Mouse (Mus musculus) lung, adult 18-20 months (tissue): ENCODE results near the gene Kif3a.

Experiments used
- DNase-seq, 2 experiments: peaks; one replicate each; pipeline ENCODE4 v3.0.0; 2022; ENCODE audit warnings: mixed read lengths in 2 of 2

The Kif3a gene

DNA sequence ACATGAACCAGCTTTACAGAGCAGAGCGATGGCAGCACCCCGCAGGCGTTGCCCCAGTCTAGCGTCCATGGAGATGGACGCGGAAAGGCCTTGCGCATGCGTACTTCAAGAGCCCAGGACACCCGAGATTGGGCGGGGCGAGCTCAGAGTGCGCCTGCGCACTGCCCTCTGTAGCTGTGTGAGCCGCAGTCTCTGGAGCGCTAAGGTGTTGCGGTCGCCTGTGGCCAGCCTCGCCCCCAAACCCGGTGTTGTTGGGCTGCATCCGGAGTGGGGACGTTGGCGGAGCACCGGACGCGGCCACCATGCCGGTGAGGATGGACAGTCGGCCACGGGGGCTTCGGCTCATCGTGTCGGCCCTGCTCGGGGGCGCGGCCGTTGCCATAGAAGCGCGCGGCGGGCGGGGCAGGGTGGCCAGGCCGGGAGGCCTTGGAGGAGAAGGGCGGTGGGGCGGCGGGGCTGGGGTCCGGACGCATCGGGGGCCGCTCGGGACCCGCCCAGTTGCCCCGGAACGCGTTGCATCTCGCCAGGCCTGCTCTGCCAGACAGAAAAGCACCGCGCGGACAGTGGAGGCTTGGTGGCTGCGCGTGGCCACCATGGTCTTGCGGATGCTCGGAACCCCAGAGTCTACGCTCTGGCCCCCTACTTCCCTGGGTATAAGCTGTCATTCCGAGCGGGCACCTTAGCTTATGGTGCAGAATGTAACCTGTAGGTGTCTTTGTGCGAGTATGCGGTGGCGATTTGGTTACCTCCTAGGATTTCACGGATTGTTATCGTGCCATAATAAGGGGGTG, at the start of gene Kif3a:
Kif3a (plus strand) TSS at position 156 of the 791 bp plus-strand sequence.
- peak; percentile 94 to 97 for DNase-seq

- DNase-seq = no peak
These were observed 48.4 kb upstream of the Kif3a start for GRCm38 (mm10) chr11:53518759-53519158.

- DNase-seq = peak; percentile 59 to 63
These were observed 47.7 kb upstream of the Kif3a start, which contains the start of gene Sept8 for GRCm38 (mm10) chr11:53519207-53520121. Sept8 (plus strand) TSS chr11:53519257.

DNA sequence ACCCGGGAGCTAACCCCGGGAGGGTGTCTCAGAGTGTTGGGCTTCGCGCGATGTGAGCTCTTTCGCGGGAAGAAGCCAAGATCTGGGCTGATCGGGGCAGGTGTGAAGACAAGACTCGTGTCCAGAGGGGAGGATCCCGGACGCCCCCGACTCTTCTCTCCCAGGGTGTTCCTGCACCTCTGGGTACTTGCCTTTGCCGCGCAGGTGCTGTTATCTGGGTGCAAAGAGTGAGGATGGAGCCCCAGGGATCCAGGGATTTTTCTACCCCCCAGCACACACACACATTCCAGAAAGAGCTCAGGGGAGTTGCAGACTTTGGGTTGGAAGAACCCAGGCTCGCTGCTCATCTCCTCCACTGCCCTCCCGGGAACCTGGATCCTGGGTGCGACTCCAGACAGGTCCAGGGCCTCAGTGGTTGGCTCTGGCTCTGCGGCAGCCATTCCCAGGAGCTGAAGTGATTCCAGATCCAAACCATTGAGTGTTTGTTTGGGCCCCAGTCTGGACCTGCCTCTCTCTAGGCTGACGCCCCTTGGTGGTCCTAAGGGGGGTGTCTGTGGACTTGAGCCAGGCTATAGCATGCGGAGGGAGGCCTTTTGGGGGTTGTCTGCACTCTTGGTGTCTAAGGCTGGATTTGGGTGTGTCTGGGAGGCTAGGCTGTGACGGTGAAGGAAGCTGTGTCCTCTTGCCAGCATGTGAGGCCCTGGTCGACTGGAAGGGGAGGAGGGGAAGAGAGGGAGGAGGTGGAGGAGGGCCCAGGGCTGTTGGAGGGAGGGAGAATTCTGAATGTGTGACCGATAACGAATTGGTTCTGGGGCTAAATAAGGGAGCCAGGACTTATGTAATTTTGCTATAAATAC, 46.8 kb upstream of the Kif3a start:
- peak; percentile 71 to 76 for DNase-seq

GRCm38 (mm10) chr11:53521120-53521820, 45.9 kb upstream of the Kif3a start:
- no peak for DNase-seq

DNA sequence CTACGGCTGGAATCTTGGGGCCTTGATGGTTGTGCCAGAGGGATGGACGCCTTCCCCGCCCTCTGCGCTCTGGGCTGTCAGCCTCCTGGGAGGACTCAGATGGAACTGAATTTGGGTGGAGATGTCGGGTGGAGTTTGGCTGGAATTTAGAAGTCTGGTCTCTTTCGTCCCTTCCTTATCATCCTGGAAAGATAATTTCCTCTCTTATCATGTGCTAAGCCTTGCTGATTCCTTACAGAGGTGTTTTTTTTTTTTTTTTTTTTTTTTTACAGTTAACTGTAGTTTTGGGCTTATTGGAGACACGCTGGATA, 45.4 kb upstream of the Kif3a start:
- DNase-seq = peak; percentile 28 to 34

- DNase-seq = no peak
These were observed 44.8 kb upstream of the Kif3a start for GRCm38 (mm10) chr11:53522362-53522761.

GRCm38 (mm10) chr11:53522930-53523329, 44.2 kb upstream of the Kif3a start:
- DNase-seq = no peak

DNA sequence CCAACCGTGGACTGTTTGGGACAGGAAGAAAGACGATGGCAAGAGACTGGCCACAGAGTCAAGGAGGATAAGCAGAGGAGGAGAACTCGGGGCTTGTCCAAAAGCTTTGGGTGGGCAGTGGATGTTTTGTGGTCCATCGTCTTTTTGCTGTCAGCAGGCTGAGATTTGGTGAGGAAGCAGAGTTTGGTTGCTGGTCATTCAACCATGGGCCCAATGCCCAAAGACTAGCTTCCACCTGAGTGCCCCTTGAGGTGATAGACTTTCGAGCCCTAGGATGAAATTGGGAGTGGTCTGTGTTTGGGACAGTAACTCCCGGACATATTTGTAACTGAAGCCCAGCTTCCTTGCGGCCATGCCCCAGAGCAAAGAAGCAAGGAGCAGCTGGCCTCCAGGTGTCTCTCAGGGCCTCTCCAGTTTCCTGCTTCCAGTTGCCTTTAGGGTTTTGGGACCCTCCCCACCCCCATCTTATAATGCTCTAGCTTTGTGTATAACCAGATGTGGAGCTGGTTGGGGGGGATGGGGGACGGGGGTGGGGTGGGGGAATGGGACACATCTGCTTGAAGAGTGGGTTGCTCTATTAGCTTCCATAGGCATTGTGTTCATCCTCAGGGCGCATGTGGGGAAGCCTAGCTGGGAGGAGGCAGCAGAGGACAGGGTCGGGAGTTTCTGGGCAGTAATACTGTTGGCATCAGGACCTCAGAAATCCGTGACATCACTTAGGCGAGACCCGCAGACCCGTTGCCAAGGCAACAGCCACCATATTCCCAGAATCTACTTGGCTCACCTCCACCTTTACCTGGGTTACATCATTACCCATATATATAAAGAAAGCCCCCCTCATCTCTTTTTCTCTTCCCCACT, 43.4 kb upstream of the Kif3a start:
- no peak for DNase-seq

GRCm38 (mm10) chr11:53524905-53525304, 42.3 kb upstream of the Kif3a start:
- peak in 1 of 2 experiments; percentile 50 for DNase-seq

DNA sequence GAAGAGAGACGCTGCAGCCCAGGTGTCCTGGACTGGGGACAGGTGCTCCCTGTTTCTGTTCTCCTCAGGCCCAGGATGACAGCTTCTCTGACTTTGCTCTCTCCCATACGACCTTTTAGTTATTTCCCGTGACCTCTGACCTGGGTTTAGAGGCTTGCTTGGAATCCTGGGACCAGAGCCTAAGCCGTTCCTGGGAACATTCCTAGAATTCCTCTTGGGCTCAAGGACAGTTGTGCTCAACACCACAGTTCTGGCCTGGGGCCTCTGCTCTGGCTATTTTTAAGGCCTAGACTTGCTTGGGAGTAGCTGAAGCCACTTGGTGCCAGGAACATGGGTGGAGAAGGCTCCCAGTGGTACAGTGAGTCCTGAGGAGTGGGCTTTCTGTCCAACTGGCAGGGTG, 41.7 kb upstream of the Kif3a start:
- peak; percentile 51 to 65 for DNase-seq

- DNase-seq = no peak
These were observed 38.6 kb upstream of the Kif3a start for GRCm38 (mm10) chr11:53528397-53529252.

GRCm38 (mm10) chr11:53529253-53529557, 38.0 kb upstream of the Kif3a start:
- peak; percentile 54 to 61 for DNase-seq

- DNase-seq = no peak
These were observed 37.2 kb upstream of the Kif3a start for GRCm38 (mm10) chr11:53530001-53530400.

DNA sequence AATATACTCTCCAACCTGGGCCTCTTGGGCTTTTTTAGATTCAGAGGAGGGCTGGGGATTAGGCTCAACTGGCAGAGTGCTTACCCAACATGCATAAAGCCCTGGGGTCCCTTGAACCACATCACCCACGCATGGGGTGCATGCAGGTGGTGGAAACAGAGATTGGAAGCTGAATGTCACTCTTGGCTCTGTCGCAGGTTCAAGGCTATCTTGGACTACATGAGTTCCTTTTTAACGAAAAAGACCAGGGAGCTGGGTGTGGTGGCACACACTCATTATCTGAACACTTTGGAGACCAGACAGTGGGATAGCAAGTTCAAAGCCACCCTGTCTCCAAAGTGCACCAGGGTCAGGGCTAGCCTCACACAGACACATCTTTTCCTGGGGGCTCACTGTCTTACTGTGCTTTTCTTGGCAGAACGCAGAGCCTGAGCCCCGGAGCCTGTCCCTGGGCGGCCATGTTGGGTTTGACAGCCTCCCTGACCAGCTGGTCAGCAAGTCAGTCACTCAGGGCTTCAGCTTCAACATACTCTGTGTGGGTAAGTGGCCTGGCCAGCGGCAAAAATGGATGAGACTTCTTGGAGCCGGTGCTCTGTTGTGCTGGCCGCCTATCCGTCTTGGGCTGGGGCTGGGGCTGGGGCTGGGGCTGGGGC, 35.5 kb upstream of the Kif3a start:
- no peak for DNase-seq

- no peak for DNase-seq
These were observed 35.0 kb upstream of the Kif3a start for GRCm38 (mm10) chr11:53532231-53532620.

- DNase-seq = no peak
These were observed 28.1 kb upstream of the Kif3a start for GRCm38 (mm10) chr11:53539002-53539491.

DNA sequence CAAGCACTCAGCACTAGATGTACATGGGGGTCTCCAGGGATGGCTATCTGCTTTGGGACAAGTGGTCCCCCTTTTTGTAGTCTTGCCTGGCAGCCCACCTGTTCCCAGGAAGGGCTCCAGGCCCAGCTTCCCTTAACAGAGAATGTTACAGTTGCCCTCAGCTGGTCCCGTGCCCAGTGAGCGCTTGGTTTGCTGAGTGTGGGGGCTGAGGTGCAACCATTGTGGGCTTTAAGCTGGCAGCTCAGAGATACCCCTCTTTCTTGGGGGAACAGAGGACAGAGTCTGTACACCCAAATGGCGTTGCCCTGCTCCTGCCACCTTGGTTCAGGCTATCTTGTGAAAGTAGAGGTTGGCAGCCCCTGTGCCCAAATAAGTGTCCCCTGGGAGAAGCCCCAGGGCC, 26.8 kb upstream of the Kif3a start:
- DNase-seq = no peak

- no peak for DNase-seq
These were observed 26.0 kb upstream of the Kif3a start for GRCm38 (mm10) chr11:53541222-53541621.

DNA sequence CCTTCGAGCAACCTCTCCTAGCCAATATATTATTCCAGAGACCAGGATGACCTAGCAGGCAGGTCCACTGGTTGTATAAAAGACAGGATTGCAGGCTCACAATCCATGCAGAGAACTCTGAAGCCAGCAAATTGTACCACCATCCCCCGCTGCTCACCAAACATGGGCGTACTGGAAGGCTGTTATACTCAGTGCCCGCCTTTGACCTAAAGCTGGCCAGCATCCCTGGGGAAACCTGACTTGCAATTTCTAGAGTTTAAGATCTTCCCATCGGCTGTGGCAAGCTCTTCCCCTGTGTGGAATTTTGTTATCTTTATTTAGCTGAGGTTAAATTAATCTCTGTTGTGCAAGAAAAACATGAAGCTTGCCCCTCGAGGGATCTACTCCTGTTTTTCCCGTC, 24.2 kb upstream of the Kif3a start:
- DNase-seq = no peak
